ENCODE assay signal across 12 mouse cellular contexts in genomic region chr8:122932561-122932959, GRCm38 (mm10).
A peak's percentile ranks its signal among the peaks of the same experiment; 100 is the strongest.
DNase-seq lines count a peak whose midpoint lies in the region; ATAC-seq and TF ChIP-seq lines count a peak whose summit lies in the region.
"Had no signal": no experiment of that assay in that cellular context is flagged by ENCODE, and none has a peak within 500 bp of the region (broad histone marks: within the 10 kb centered on the region; RNA-seq: fewer than 3 reads in every experiment).

No protein-coding gene starts in this region.

- H3K9me3 ChIP-seq in hindbrain, embryonic 13.5 days: no peaks in the 10 kb centered on the region
- H3K9me3 ChIP-seq in hindbrain, embryonic 11.5 days (ENCODE audit: control insufficient read depth, low read length): no peaks in the 10 kb centered on the region
- H3K9me3 ChIP-seq: hindbrain, embryonic 12.5 days; liver, embryonic 13.5 days; neural tube, embryonic 13.5 days had no signal

- TF ChIP-seq CTCF in cerebellum, adult 2 months (IDR thresholded peaks at IDR 0.05; ENCODE audit: borderline replicate concordance, insufficient read depth, low read depth, low read length): no peak

- ATAC-seq in hindbrain, embryonic 13.5 days (ENCODE audit: low FRiP score): no peak
- ATAC-seq in hindbrain, embryonic 11.5 days (ENCODE audit: low FRiP score): no peak
- peak; percentile 59 for ATAC-seq in common myeloid progenitor, adult 5-6 weeks (replicated peaks; ENCODE audit: low read depth, poor library complexity, severe bottlenecking)
- peak; percentile 65 for ATAC-seq in megakaryocyte, adult 5-6 weeks (ENCODE audit: poor library complexity, severe bottlenecking)

- TF ChIP-seq POLR2A in cerebellum, adult 2 months (IDR thresholded peaks at IDR 0.05; ENCODE audit: borderline replicate concordance, insufficient read depth, low read length): no peak

- H3K4me2 ChIP-seq in hindbrain, embryonic 13.5 days: no peak overlapping the region
- no peak overlapping the region for H3K4me2 ChIP-seq in hindbrain, embryonic 11.5 days (replicated peaks; ENCODE audit: low read depth, low read length)
- H3K4me2 ChIP-seq: hindbrain, embryonic 12.5 days; liver, embryonic 13.5 days; neural tube, embryonic 13.5 days had no signal

- no peak overlapping the region for H3K4me3 ChIP-seq in cerebellum, adult 2 months (replicated peaks; ENCODE audit: insufficient read depth, low read depth, low read length)
- H3K4me3 ChIP-seq in hindbrain, embryonic 13.5 days: no peak overlapping the region
- H3K4me3 ChIP-seq in hindbrain, embryonic 11.5 days (ENCODE audit: low read depth, low read length): no peak overlapping the region
- H3K4me3 ChIP-seq: hindbrain, embryonic 12.5 days; liver, embryonic 13.5 days; neural tube, embryonic 13.5 days had no signal

- WGBS in cerebellum, adult 2 months: 78% methylated on average over 2 of the region's 2 CpGs
- WGBS in hindbrain, embryonic 13.5 days: 90% methylated on average over 2 of the region's 2 CpGs
- 91% methylated on average over 2 of the region's 2 CpGs for WGBS in hindbrain, embryonic 11.5 days

- peak overlapping the region; percentile 84 for H3K27ac ChIP-seq in cerebellum, adult 2 months (ENCODE audit: insufficient read depth, low read length)
- H3K27ac ChIP-seq in hindbrain, embryonic 13.5 days: peak overlapping the region; percentile 0; the same call in 1 of the 2 replicates
- H3K27ac ChIP-seq in hindbrain, embryonic 11.5 days (ENCODE audit: low read depth, low read length): no peak overlapping the region
- H3K27ac ChIP-seq: hindbrain, embryonic 12.5 days; liver, embryonic 13.5 days; neural tube, embryonic 13.5 days had no signal

- H3K9ac ChIP-seq in hindbrain, embryonic 13.5 days: no peak overlapping the region
- H3K9ac ChIP-seq in hindbrain, embryonic 11.5 days (ENCODE audit: low read depth, low read length): no peak overlapping the region
- H3K9ac ChIP-seq: hindbrain, embryonic 12.5 days; liver, embryonic 13.5 days; neural tube, embryonic 13.5 days had no signal

- H3K4me1 ChIP-seq in cerebellum, adult 2 months (ENCODE audit: control insufficient read depth, insufficient read depth, low read length): peaks cover 62% of the 10 kb centered on the region
- peaks cover 53% of the 10 kb centered on the region for H3K4me1 ChIP-seq in hindbrain, embryonic 13.5 days (replicated peaks)
- H3K4me1 ChIP-seq in hindbrain, embryonic 11.5 days (replicated peaks; ENCODE audit: control insufficient read depth, insufficient read depth, low read length): no peaks in the 10 kb centered on the region; the same call in 1 of the 2 replicates

- no peaks in the 10 kb centered on the region for H3K36me3 ChIP-seq in hindbrain, embryonic 13.5 days
- no peaks in the 10 kb centered on the region for H3K36me3 ChIP-seq in hindbrain, embryonic 11.5 days (ENCODE audit: control insufficient read depth, insufficient read depth, low read length)
- H3K36me3 ChIP-seq: hindbrain, embryonic 12.5 days; neural tube, embryonic 13.5 days had no signal

- H3K27me3 ChIP-seq in cerebellum, adult 2 months (ENCODE audit: control insufficient read depth, insufficient read depth, low read length): no peaks in the 10 kb centered on the region
- H3K27me3 ChIP-seq in hindbrain, embryonic 13.5 days: no peaks in the 10 kb centered on the region
- no peaks in the 10 kb centered on the region for H3K27me3 ChIP-seq in hindbrain, embryonic 11.5 days (ENCODE audit: control insufficient read depth, insufficient read depth, low read length)
- H3K27me3 ChIP-seq: hindbrain, embryonic 12.5 days; liver, embryonic 13.5 days; neural tube, embryonic 13.5 days had no signal

- no peak for DNase-seq in cerebellum, adult 2 months
- no peak for DNase-seq in cerebellum, adult 18-20 months
- DNase-seq in hindbrain, embryonic 11.5 days (ENCODE audit: low spot score): no peak
- DNase-seq in adrenal gland, postnatal 14 days: no peak
- DNase-seq in right cerebral cortex, postnatal 10 days (ENCODE audit: low spot score in 2 of 2): no peak
- DNase-seq: liver, embryonic 13.5 days; thymus, adult 2 months had no signal

Comparison
In these comparisons a context has a peak if more than half of its experiments do, and no peak if none do; other contexts are left out.
1. ATAC-seq: peak in common myeloid progenitor, adult 5-6 weeks (single experiment) and megakaryocyte, adult 5-6 weeks (single experiment); none in hindbrain, embryonic 13.5 days (single experiment) and hindbrain, embryonic 11.5 days (single experiment).